Mouse (Mus musculus) heart, adult 8-10 months (tissue): Measurements from ENCODE around the gene Igfbpl1. TPM values are rescaled to one million over a fixed set of nuclear protein-coding genes. Genes with fewer than 3 reads are reported as not detected.

Source experiments
- DNase-seq: peaks from one replicate; pipeline ENCODE4 v3.0.0; 2022; ENCODE audit warnings: low spot score
- total RNA-seq, 4 experiments: library from RNA; stranded (reverse); gene quantifications; 2 replicates each; pipeline ENCODE4 v1.2.4; 2022

Gene Igfbpl1
- total RNA-seq, 4 experiments from 2014 or later, result 0.14 to 0.57 (median 0.39) TPM

GRCm38 (mm10) chr4:45822781-45823575 lies 3.7 kb downstream of the Igfbpl1 start:
- no peak for DNase-seq

GRCm38 (mm10) chr4:45821995-45822394 lies 4.7 kb downstream of the Igfbpl1 start:
- no peak for DNase-seq

GRCm38 (mm10) chr4:45820074-45820830 lies 6.5 kb downstream of the Igfbpl1 start:
- DNase-seq, result peak; percentile 38

- DNase-seq, result peak; percentile 24
These were observed 7.4 kb downstream of the Igfbpl1 start for GRCm38 (mm10) chr4:45819208-45819931.

GRCm38 (mm10) chr4:45818814-45819207 lies 7.9 kb downstream of the Igfbpl1 start:
- no peak for DNase-seq

- peak; percentile 9 for DNase-seq
These were observed 11.2 kb downstream of the Igfbpl1 start for GRCm38 (mm10) chr4:45815542-45815941.

GRCm38 (mm10) chr4:45811250-45811649 lies 15.5 kb downstream of the Igfbpl1 start:
- DNase-seq, result no peak

GRCm38 (mm10) chr4:45808034-45808433 lies 18.7 kb downstream of the Igfbpl1 start:
- no peak for DNase-seq

GRCm38 (mm10) chr4:45802900-45803299 lies 23.8 kb downstream of the Igfbpl1 start:
- no peak for DNase-seq

GRCm38 (mm10) chr4:45799956-45800537 lies 26.7 kb downstream of the Igfbpl1 start:
- DNase-seq, result no peak

GRCm38 (mm10) chr4:45798964-45799363 lies 27.8 kb downstream of the Igfbpl1 start, which contains the start of gene Aldh1b1:
Gene Aldh1b1, plus strand, starts transcription at chr4:45799022.
- DNase-seq, result peak; percentile 44

GRCm38 (mm10) chr4:45796760-45797159 lies 30.0 kb downstream of the Igfbpl1 start:
- no peak for DNase-seq

GRCm38 (mm10) chr4:45795191-45795811 lies 31.4 kb downstream of the Igfbpl1 start:
- no peak for DNase-seq

GRCm38 (mm10) chr4:45790018-45790417 lies 36.7 kb downstream of the Igfbpl1 start:
- no peak for DNase-seq

- peak; percentile 13 for DNase-seq
These were observed 37.3 kb downstream of the Igfbpl1 start for GRCm38 (mm10) chr4:45789263-45789958.

GRCm38 (mm10) chr4:45788446-45789081 lies 38.2 kb downstream of the Igfbpl1 start:
- no peak for DNase-seq

- DNase-seq, result no peak
These were observed 40.0 kb downstream of the Igfbpl1 start for GRCm38 (mm10) chr4:45786674-45787073.

GRCm38 (mm10) chr4:45785959-45786358 lies 40.8 kb downstream of the Igfbpl1 start:
- DNase-seq, result no peak

- DNase-seq, result no peak
These were observed 43.1 kb downstream of the Igfbpl1 start for GRCm38 (mm10) chr4:45783671-45784070.

GRCm38 (mm10) chr4:45771619-45772018 lies 55.1 kb downstream of the Igfbpl1 start:
- no peak for DNase-seq
